Mouse (Mus musculus) E14TG2a.4 (cell line): ENCODE measurements around the gene Gtf3c2.

Source experiments
- CTCF ChIP-seq: conservative IDR thresholded peaks from 2 replicates; pipeline ENCODE4 v1.5.1; 2014; ENCODE audit warnings: low read length
- NANOG ChIP-seq: IDR thresholded peaks from 2 replicates; pipeline ENCODE4 v1.6.1; 2014; ENCODE audit warnings: borderline replicate concordance, low read length, mixed read lengths
- POU5F1 ChIP-seq: IDR thresholded peaks from 2 replicates; pipeline ENCODE4 v1.6.1; 2014; ENCODE audit warnings: low read length, borderline replicate concordance

- no peak for TF ChIP-seq CTCF
- no peak for TF ChIP-seq NANOG
- TF ChIP-seq POU5F1 = no peak
These were observed 3.7 kb upstream of the Gtf3c2 start for GRCm38 (mm10) chr5:31183678-31184077.
